Mouse (Mus musculus) MEL (cell line): Measurements from ENCODE around the gene Brip1. TPM values are rescaled to one million over a fixed set of nuclear protein-coding genes. Genes with fewer than 3 reads are reported as not detected.
A peak's percentile ranks its signal among the peaks of the same experiment; 100 is the strongest.

ENCODE experiments used
- DNase-seq: peaks from one replicate; pipeline ENCODE4 v3.0.0; 2011; ENCODE audit warnings: low read depth, low spot score
- H3K27ac ChIP-seq: 2 replicates; pipeline ENCODE4 v1.5.1; 2012; ENCODE audit warnings: low read depth, mild to moderate bottlenecking, control low read depth, low read length, moderate library complexity; ENCODE audit not compliant: control insufficient read depth
- H3K27me3 ChIP-seq, 2 experiments: fragments of 150-350 bp in 1 of 2; sonication (generic) in 1 of 2; 2 replicates each; pipeline ENCODE4 v1.6.1; 2012; ENCODE audit warnings: low read length in 2 of 2, mild to moderate bottlenecking in 2 of 2, improper control_type of control experiment in 1 of 2, moderate library complexity in 1 of 2; ENCODE audit not compliant: insufficient read depth in 2 of 2, control insufficient read depth in 1 of 2
- H3K36me3 ChIP-seq, 2 experiments: 2 replicates each; pipeline ENCODE4 v1.6.1; 2012 to 2014; ENCODE audit warnings: low read length in 2 of 2, improper control_type of control experiment in 1 of 2, inconsistent platforms in 1 of 2, mild to moderate bottlenecking in 1 of 2; ENCODE audit not compliant: insufficient read depth in 2 of 2, control insufficient read depth in 1 of 2
- H3K4me1 ChIP-seq, 2 experiments: fragments of 150-350 bp in 1 of 2; sonication (generic) in 1 of 2; 2 replicates each; pipeline ENCODE4 v1.6.1; 2012; ENCODE audit warnings: low read length in 2 of 2, improper control_type of control experiment in 1 of 2, mild to moderate bottlenecking in 1 of 2; ENCODE audit not compliant: insufficient read depth in 2 of 2, control insufficient read depth in 1 of 2
- H3K4me3 ChIP-seq, 2 experiments: fragments of 150-350 bp in 1 of 2; sonication (generic) in 1 of 2; 2 replicates each; pipeline ENCODE4 v1.5.1; 2012; ENCODE audit warnings: low read depth in 2 of 2, low read length in 2 of 2, mild to moderate bottlenecking in 2 of 2, moderate library complexity in 2 of 2, control low read depth in 1 of 2, improper control_type of control experiment in 1 of 2; ENCODE audit not compliant: control insufficient read depth in 1 of 2, insufficient read depth in 1 of 2
- H3K79me2 ChIP-seq: 2 replicates; pipeline ENCODE4 v1.6.1; 2012; ENCODE audit warnings: mild to moderate bottlenecking, low read length, moderate library complexity; ENCODE audit not compliant: control insufficient read depth, poor library complexity, insufficient read depth
- H3K9ac ChIP-seq: 2 replicates; pipeline ENCODE4 v1.6.1; 2012; ENCODE audit warnings: low read depth, mild to moderate bottlenecking, control low read depth, low read length, moderate library complexity; ENCODE audit not compliant: control insufficient read depth, poor library complexity, severe bottlenecking
- H3K9me3 ChIP-seq: fragments of 150-350 bp; sonication (generic); replicated peaks from 2 replicates; pipeline ENCODE4 v1.6.1; 2012; ENCODE audit warnings: mild to moderate bottlenecking, low read length, improper control_type of control experiment, moderate library complexity; ENCODE audit not compliant: insufficient read depth
- BHLHE40 ChIP-seq: IDR thresholded peaks from 2 replicates; pipeline ENCODE4 v1.6.1; 2012; ENCODE audit warnings: low read depth, mild to moderate bottlenecking, inconsistent platforms, low read length, improper control_type of control experiment, borderline replicate concordance
- CHD1 ChIP-seq: IDR thresholded peaks from 2 replicates; pipeline ENCODE4 v1.6.1; 2012; ENCODE audit warnings: low read depth, mild to moderate bottlenecking, inconsistent platforms, low read length, improper control_type of control experiment
- ELF1 ChIP-seq: IDR thresholded peaks from 2 replicates; pipeline ENCODE4 v1.6.1; 2014; ENCODE audit warnings: low read depth, mild to moderate bottlenecking, inconsistent platforms, low read length, improper control_type of control experiment, moderate library complexity
- EP300 ChIP-seq, 2 experiments: IDR thresholded peaks; 2 replicates each; pipeline ENCODE4 v1.6.1; 2011; ENCODE audit warnings: improper control_type of control experiment in 2 of 2, low read length in 2 of 2, low read depth in 1 of 2, mild to moderate bottlenecking in 1 of 2
- ETS1 ChIP-seq: IDR thresholded peaks from 2 replicates; pipeline ENCODE4 v1.6.1; 2012; ENCODE audit warnings: low read depth, mild to moderate bottlenecking, inconsistent platforms, low read length, improper control_type of control experiment, moderate library complexity
- GATA1 ChIP-seq: IDR thresholded peaks from 2 replicates; pipeline ENCODE4 v1.6.1; 2011; ENCODE audit warnings: low read depth, low read length, improper control_type of control experiment
- JUND ChIP-seq: IDR thresholded peaks from 2 replicates; pipeline ENCODE4 v1.6.1; 2011; ENCODE audit warnings: low read depth, mild to moderate bottlenecking, improper control_type of control experiment, low read length
- KAT2A ChIP-seq: conservative IDR thresholded peaks from 2 replicates; pipeline ENCODE4 v1.6.1; 2012; ENCODE audit warnings: low read depth, low read length, improper control_type of control experiment, inconsistent platforms
- MAFK ChIP-seq: IDR thresholded peaks from 2 replicates; pipeline ENCODE4 v1.6.1; 2011; ENCODE audit warnings: low read depth, mild to moderate bottlenecking, low read length, improper control_type of control experiment, borderline replicate concordance
- MAZ ChIP-seq: IDR thresholded peaks from 2 replicates; pipeline ENCODE4 v1.6.1; 2012; ENCODE audit warnings: low read depth, mild to moderate bottlenecking, inconsistent platforms, low read length, improper control_type of control experiment
- MEF2A ChIP-seq: IDR thresholded peaks from 2 replicates; pipeline ENCODE4 v1.6.1; 2014; ENCODE audit warnings: low read depth, mild to moderate bottlenecking, inconsistent platforms, low read length, improper control_type of control experiment; ENCODE audit not compliant: poor library complexity, insufficient replicate concordance, severe bottlenecking; ENCODE audit errors: extremely low read depth
- MYC ChIP-seq: IDR thresholded peaks from 2 replicates; pipeline ENCODE4 v1.6.1; 2011; ENCODE audit warnings: low read depth, mild to moderate bottlenecking, low read length, improper control_type of control experiment, moderate library complexity
- NELFE ChIP-seq: IDR thresholded peaks from 2 replicates; pipeline ENCODE4 v1.6.1; 2011; ENCODE audit warnings: low read depth, low read length, improper control_type of control experiment
- NRF1 ChIP-seq: IDR thresholded peaks from 2 replicates; pipeline ENCODE4 v1.6.1; 2014; ENCODE audit warnings: low read depth, mild to moderate bottlenecking, inconsistent platforms, low read length, improper control_type of control experiment, moderate library complexity; ENCODE audit not compliant: poor library complexity, insufficient read depth, severe bottlenecking
- POLR2A ChIP-seq, 2 experiments: IDR thresholded peaks; 2 replicates each; pipeline ENCODE4 v1.6.1; 2011 to 2012; ENCODE audit warnings: low read length in 2 of 2, mild to moderate bottlenecking in 2 of 2, control low read depth in 1 of 2, improper control_type of control experiment in 1 of 2, low read depth in 1 of 2, moderate library complexity in 1 of 2; ENCODE audit not compliant: control insufficient read depth in 1 of 2, insufficient read depth in 1 of 2, poor library complexity in 1 of 2
- RAD21 ChIP-seq: IDR thresholded peaks from 2 replicates; pipeline ENCODE4 v1.6.1; 2011; ENCODE audit warnings: mild to moderate bottlenecking, low read depth, low read length, improper control_type of control experiment
- RCOR1 ChIP-seq: IDR thresholded peaks from 2 replicates; pipeline ENCODE4 v1.6.1; 2012; ENCODE audit warnings: low read depth, mild to moderate bottlenecking, inconsistent platforms, low read length, improper control_type of control experiment
- SIN3A ChIP-seq: IDR thresholded peaks from 2 replicates; pipeline ENCODE4 v1.6.1; 2012; ENCODE audit warnings: low read length, improper control_type of control experiment, inconsistent platforms
- TAL1 ChIP-seq: IDR thresholded peaks from 2 replicates; pipeline ENCODE4 v1.6.1; 2012; ENCODE audit warnings: mild to moderate bottlenecking, inconsistent platforms, low read length, moderate library complexity, mixed read lengths
- TCF12 ChIP-seq: IDR thresholded peaks from 2 replicates; pipeline ENCODE4 v1.6.1; 2014; ENCODE audit warnings: low read depth, mild to moderate bottlenecking, inconsistent platforms, low read length, improper control_type of control experiment, moderate library complexity
- USF1 ChIP-seq: IDR thresholded peaks from 2 replicates; pipeline ENCODE4 v1.6.1; 2014; ENCODE audit warnings: low read depth, mild to moderate bottlenecking, inconsistent platforms, low read length, improper control_type of control experiment, moderate library complexity
- USF2 ChIP-seq, 2 experiments: IDR thresholded peaks; 2 replicates each; pipeline ENCODE4 v1.6.1; 2011 to 2012; ENCODE audit warnings: improper control_type of control experiment in 2 of 2, low read length in 2 of 2, borderline replicate concordance in 1 of 2, inconsistent platforms in 1 of 2, low read depth in 1 of 2, mild to moderate bottlenecking in 1 of 2; ENCODE audit not compliant: insufficient read depth in 1 of 2
- ZC3H11A ChIP-seq: IDR thresholded peaks from 2 replicates; pipeline ENCODE4 v1.6.1; 2012; ENCODE audit warnings: low read depth, mild to moderate bottlenecking, inconsistent platforms, low read length, improper control_type of control experiment
- ZKSCAN1 ChIP-seq: IDR thresholded peaks from 2 replicates; pipeline ENCODE4 v1.6.1; 2012; ENCODE audit warnings: low read depth, mild to moderate bottlenecking, inconsistent platforms, low read length, improper control_type of control experiment, moderate library complexity
- ZMIZ1 ChIP-seq: IDR thresholded peaks from 2 replicates; pipeline ENCODE4 v1.6.1; 2012; ENCODE audit warnings: low read depth, mild to moderate bottlenecking, inconsistent platforms, low read length, improper control_type of control experiment, moderate library complexity
- ZNF384 ChIP-seq: IDR thresholded peaks from 2 replicates; pipeline ENCODE4 v1.6.1; 2012; ENCODE audit warnings: low read depth, mild to moderate bottlenecking, inconsistent platforms, low read length, improper control_type of control experiment
- polyA plus RNA-seq, 2 experiments: library from polyadenylated mRNA; stranded (reverse) in 1 of 2; unstranded in 1 of 2; fragments of >175 nt in 1 of 2; fragments of >200 nt in 1 of 2; gene quantifications; 2 replicates each; pipeline versions ENCODE4 v1.2.1 to v1.2.4; 2012; ENCODE audit warnings: low replicate concordance in 2 of 2, low read depth in 1 of 2; ENCODE audit not compliant: insufficient read length in 2 of 2, insufficient read depth in 1 of 2, missing spikeins in 1 of 2
- total RNA-seq: library from RNA; depleted of rRNA; stranded (reverse); fragments of 300-350 nt; gene quantifications from 2 replicates; pipeline ENCODE4 v1.2.3, GENCODE M21; 2012

Gene Brip1
- total and polyA plus RNA-seq, 3 experiments: 13.4 to 20.9 (median 14.9) TPM

GRCm38 (mm10) chr11:86209123-86209522 is 8.1 kb upstream of the Brip1 start:
- H3K79me2 ChIP-seq: peaks cover 15% of the 10 kb centered on the region
- peaks cover 22 to 47% of the 10 kb centered on the region in 2 experiments for H3K36me3 ChIP-seq
- DNase-seq: peak; percentile 79
- H3K27me3 ChIP-seq: no peaks in the 10 kb centered on the region
- H3K4me3 ChIP-seq: no peak overlapping the region
- TF ChIP-seq POLR2A (IDR thresholded peaks at IDR 0.05; ENCODE audit: control insufficient read depth in 1 of 2, insufficient read depth in 1 of 2, low read depth in 1 of 2, low read length in 2 of 2, poor library complexity in 1 of 2) (peak in 1 of 2 experiments; percentile 51; a peak in 1 of 4 replicates), MYC (0 out of 2 replicates have a peak, but pooled peaks have one; percentile 49), ZNF384 (no peak), ZMIZ1 (no peak), KAT2A (no peak), ELF1 (0 out of 2 replicates have a peak, but pooled peaks have one; percentile 2), TAL1 (no peak), ZC3H11A (0 out of 2 replicates have a peak, but pooled peaks have one; percentile 9), MAZ (no peak; the same call in none of the 2 replicates), TCF12 (peak; percentile 57; the same call in 1 of the 2 replicates), EP300 (IDR thresholded peaks at IDR 0.05; ENCODE audit: low read depth in 1 of 2, low read length in 2 of 2) (peak; percentile 79 to 87), ZKSCAN1 (no peak), GATA1 (peak; percentile 92), SIN3A (peak; percentile 53), ETS1 (peak; percentile 73), RAD21 (no peak), USF2 (IDR thresholded peaks at IDR 0.05; ENCODE audit: borderline replicate concordance in 1 of 2, insufficient read depth in 1 of 2, low read depth in 1 of 2, low read length in 2 of 2) (no peak), JUND (0 out of 2 replicates have a peak, but pooled peaks have one; percentile 47), CHD1 (no peak), NELFE (peak; percentile 48), MAFK (no peak), RCOR1 (peak; percentile 70)
- TF ChIP-seq, all 39 proteins: peak for 12
- Histone ChIP-seq H3K27ac (peak overlapping the region; percentile 23; the same call in 1 of the 2 replicates), H3K9me3 (no peaks in the 10 kb centered on the region), H3K9ac (no peak overlapping the region), H3K4me1 (peaks cover 5 to 14% of the 10 kb centered on the region in 2 experiments)

DNA sequence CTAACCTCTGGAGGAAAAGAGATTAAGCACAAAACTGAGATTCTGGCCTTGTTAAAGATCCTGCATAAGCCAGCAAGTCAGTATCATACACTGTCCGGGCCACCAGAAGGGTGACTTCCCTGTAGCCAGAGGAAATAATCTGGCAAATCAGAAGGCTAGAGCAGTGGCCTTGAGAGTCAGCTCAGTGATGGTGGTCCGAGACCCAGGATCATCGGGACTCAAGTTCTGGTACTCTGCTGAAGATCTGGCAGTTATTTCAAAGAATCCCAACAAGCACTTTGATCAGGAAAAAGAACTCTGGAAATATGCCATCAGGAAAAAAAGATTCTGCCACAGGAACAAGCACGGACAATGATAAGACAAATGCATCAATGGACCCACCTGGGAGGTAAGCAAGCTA is 4.9 kb upstream of the Brip1 start:
- Histone ChIP-seq H3K27me3 (no peaks in the 10 kb centered on the region), H3K4me1 (peaks cover 12 to 21% of the 10 kb centered on the region in 2 experiments)
- TF ChIP-seq SIN3A (no peak), MEF2A (no peak), MAFK (no peak), NRF1 (no peak), MYC (no peak), CHD1 (no peak), KAT2A (no peak), USF1 (no peak), ZC3H11A (no peak), TAL1 (no peak), ZMIZ1 (no peak), ZNF384 (no peak), ELF1 (no peak), BHLHE40 (no peak), NELFE (no peak), RAD21 (no peak)
- TF ChIP-seq, all 39 proteins: peak for 0
- DNase-seq: no peak
- Histone ChIP-seq H3K27ac (no peak overlapping the region), H3K4me3 (no peak overlapping the region), H3K9ac (no peak overlapping the region), H3K79me2 (peaks cover 34% of the 10 kb centered on the region), H3K9me3 (no peaks in the 10 kb centered on the region), H3K36me3 (peaks cover 24 to 32% of the 10 kb centered on the region in 2 experiments)
